Mouse (Mus musculus): ENCODE measurements at regions not wholly inside any gene's neighbourhood (a gene's known extent, or its start where the extent isn't known, plus 50 kb on each side); places are given as distances from the start of the nearest gene placed in this dataset.

- H3K9ac ChIP-seq, result no peak overlapping the region
- no peak overlapping the region for H3K27ac ChIP-seq
- H3K27me3 ChIP-seq (replicated peaks), result no peaks in the 10 kb centered on the region
- H3K36me3 ChIP-seq, result no peaks in the 10 kb centered on the region
- H3K4me1 ChIP-seq, result no peaks in the 10 kb centered on the region
- H3K4me3 ChIP-seq (replicated peaks), result no peak overlapping the region
- 38% methylated on average over 4 of the region's 4 CpGs for WGBS
- no peaks in the 10 kb centered on the region for H3K9me3 ChIP-seq
- no peak overlapping the region for H3K4me2 ChIP-seq
- ATAC-seq (ENCODE audit: insufficient read depth, low FRiP score, low read depth), result no peak
Measured at GRCm38 (mm10) chr4:101336811-101337210, 71.7 kb upstream of the Jak1 start.

DNA sequence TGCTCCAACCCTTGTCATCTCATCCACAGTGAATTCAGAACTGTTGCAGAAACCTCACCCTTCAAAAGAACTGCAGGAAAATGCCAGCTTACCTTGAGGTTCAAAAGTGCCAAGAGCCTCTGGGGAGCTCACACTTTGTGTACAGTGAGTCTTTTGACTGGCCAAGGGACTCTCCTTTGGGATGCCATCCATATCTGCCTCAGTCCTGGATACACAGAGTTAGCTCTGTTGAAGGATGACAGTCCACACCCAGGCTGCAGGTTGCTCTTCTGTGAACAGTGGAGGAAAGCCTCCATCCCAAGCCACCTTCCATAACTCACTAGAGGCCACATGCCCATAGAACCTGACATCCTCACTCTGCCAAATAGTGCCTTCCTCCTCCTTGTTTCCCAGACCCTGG is 71.3 kb upstream of the Jak1 start:
- Histone ChIP-seq H3K4me3 (replicated peaks) (no peak overlapping the region), H3K27me3 (replicated peaks) (no peaks in the 10 kb centered on the region), H3K9me3 (no peaks in the 10 kb centered on the region), H3K4me2 (no peak overlapping the region), H3K4me1 (no peaks in the 10 kb centered on the region), H3K27ac (no peak overlapping the region), H3K36me3 (no peaks in the 10 kb centered on the region), H3K9ac (no peak overlapping the region)
- no peak for ATAC-seq (ENCODE audit: insufficient read depth, low FRiP score, low read depth)

DNA sequence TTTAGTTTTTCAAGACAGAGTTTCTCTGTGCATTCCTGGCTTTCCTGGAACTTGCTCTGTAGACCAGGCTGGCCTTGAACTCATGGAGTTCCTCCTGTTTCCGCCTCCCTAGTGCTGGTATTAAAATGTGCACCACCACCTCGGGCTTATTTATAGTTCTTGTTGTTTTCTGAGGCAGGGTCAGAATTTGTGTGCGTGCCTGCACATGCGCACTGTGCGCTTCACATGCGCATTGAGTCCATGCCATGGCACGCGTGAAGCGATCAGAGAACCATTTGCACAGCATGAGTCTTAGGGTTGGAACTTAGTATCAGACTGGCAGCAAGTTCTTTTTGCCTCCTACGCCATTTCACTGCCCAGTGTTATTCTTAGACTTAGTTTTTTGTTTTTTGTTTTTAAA is 68.8 kb upstream of the Jak1 start:
- WGBS, result 94% methylated on average over 10 of the region's 10 CpGs
- Histone ChIP-seq H3K4me3 (replicated peaks) (no peak overlapping the region), H3K27ac (no peak overlapping the region)

GRCm38 (mm10) chr4:101333036-101333435 is 68.0 kb upstream of the Jak1 start:
- Histone ChIP-seq H3K27ac (no peak overlapping the region), H3K4me3 (replicated peaks) (no peak overlapping the region), H3K4me2 (no peak overlapping the region), H3K9ac (no peak overlapping the region), H3K36me3 (no peaks in the 10 kb centered on the region), H3K27me3 (replicated peaks) (no peaks in the 10 kb centered on the region), H3K4me1 (no peaks in the 10 kb centered on the region), H3K9me3 (no peaks in the 10 kb centered on the region)
- no peak for ATAC-seq (ENCODE audit: insufficient read depth, low FRiP score, low read depth)
- WGBS, result 72% methylated on average over 3 of the region's 3 CpGs

More for the DNA sequence above, 68.8 kb upstream of the Jak1 start:
- ATAC-seq (ENCODE audit: insufficient read depth, low FRiP score, low read depth), result no peak
- Histone ChIP-seq H3K9me3 (no peaks in the 10 kb centered on the region), H3K9ac (no peak overlapping the region), H3K27me3 (replicated peaks) (no peaks in the 10 kb centered on the region), H3K36me3 (no peaks in the 10 kb centered on the region), H3K4me1 (no peaks in the 10 kb centered on the region), H3K4me2 (no peak overlapping the region)

- no peaks in the 10 kb centered on the region for H3K4me1 ChIP-seq
- no peak overlapping the region for H3K4me2 ChIP-seq
- H3K9ac ChIP-seq, result no peak overlapping the region
- no peaks in the 10 kb centered on the region for H3K9me3 ChIP-seq
- H3K36me3 ChIP-seq, result no peaks in the 10 kb centered on the region
- 44% methylated on average over 4 of the region's 4 CpGs for WGBS
- H3K27ac ChIP-seq, result no peak overlapping the region
- H3K4me3 ChIP-seq (replicated peaks), result no peak overlapping the region
- H3K27me3 ChIP-seq (replicated peaks), result no peaks in the 10 kb centered on the region
- ATAC-seq (ENCODE audit: insufficient read depth, low FRiP score, low read depth), result no peak
Measured at GRCm38 (mm10) chr4:101331231-101331630, 66.1 kb upstream of the Jak1 start.

- Histone ChIP-seq H3K9me3 (no peaks in the 10 kb centered on the region), H3K4me1 (no peaks in the 10 kb centered on the region), H3K4me3 (replicated peaks) (no peak overlapping the region), H3K27ac (no peak overlapping the region), H3K4me2 (no peak overlapping the region), H3K9ac (no peak overlapping the region), H3K36me3 (no peaks in the 10 kb centered on the region), H3K27me3 (replicated peaks) (no peaks in the 10 kb centered on the region)
- ATAC-seq (ENCODE audit: insufficient read depth, low FRiP score, low read depth), result no peak
- 78% methylated on average over 7 of the region's 7 CpGs for WGBS
Measured at GRCm38 (mm10) chr4:101329060-101329459, 64.0 kb upstream of the Jak1 start.

DNA sequence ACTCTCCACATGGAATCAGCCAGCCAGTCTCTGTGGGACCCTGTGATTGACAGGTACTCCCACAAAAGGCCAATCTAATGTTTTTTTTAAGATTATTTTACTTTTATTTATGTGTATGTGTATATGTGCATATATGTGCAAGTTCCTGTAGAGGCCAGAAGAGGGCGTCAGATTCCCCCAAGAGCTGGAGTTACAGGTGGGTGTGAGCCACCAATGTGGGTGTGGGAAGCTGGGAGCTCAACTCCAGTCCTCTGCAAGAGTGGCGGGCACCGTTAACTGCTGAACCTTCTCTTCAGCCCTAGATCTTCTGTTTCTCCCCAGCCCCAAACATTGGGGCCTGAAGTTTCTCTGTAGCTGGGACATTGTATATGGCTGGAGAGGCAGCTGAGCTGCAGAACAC is 61.0 kb upstream of the Jak1 start:
- Histone ChIP-seq H3K9ac (no peak overlapping the region), H3K9me3 (no peaks in the 10 kb centered on the region), H3K4me3 (replicated peaks) (no peak overlapping the region), H3K4me1 (no peaks in the 10 kb centered on the region), H3K27me3 (replicated peaks) (no peaks in the 10 kb centered on the region), H3K27ac (no peak overlapping the region), H3K4me2 (no peak overlapping the region), H3K36me3 (no peaks in the 10 kb centered on the region)
- WGBS, result 69% methylated on average over 3 of the region's 3 CpGs
- no peak for ATAC-seq (ENCODE audit: insufficient read depth, low FRiP score, low read depth)

GRCm38 (mm10) chr4:101321731-101322130 is 56.6 kb upstream of the Jak1 start:
- Histone ChIP-seq H3K36me3 (no peaks in the 10 kb centered on the region), H3K27ac (no peak overlapping the region), H3K4me2 (no peak overlapping the region), H3K4me1 (no peaks in the 10 kb centered on the region), H3K4me3 (replicated peaks) (no peak overlapping the region), H3K9ac (no peak overlapping the region), H3K27me3 (replicated peaks) (no peaks in the 10 kb centered on the region), H3K9me3 (no peaks in the 10 kb centered on the region)
- 69% methylated on average over 2 of the region's 2 CpGs for WGBS
- ATAC-seq (ENCODE audit: insufficient read depth, low FRiP score, low read depth), result no peak

- ATAC-seq (ENCODE audit: insufficient read depth, low FRiP score, low read depth), result no peak
- no peaks in the 10 kb centered on the region for H3K9me3 ChIP-seq
- no peak overlapping the region for H3K4me2 ChIP-seq
- no peaks in the 10 kb centered on the region for H3K4me1 ChIP-seq
- H3K9ac ChIP-seq, result no peak overlapping the region
- H3K27me3 ChIP-seq (replicated peaks), result no peaks in the 10 kb centered on the region
- WGBS, result 74% methylated on average over 2 of the region's 2 CpGs
- no peak overlapping the region for H3K27ac ChIP-seq
- H3K4me3 ChIP-seq (replicated peaks), result no peak overlapping the region
- no peaks in the 10 kb centered on the region for H3K36me3 ChIP-seq
Measured at GRCm38 (mm10) chr4:101320587-101320986, 55.5 kb upstream of the Jak1 start.

- Histone ChIP-seq H3K27ac (no peak overlapping the region), H3K4me2 (no peak overlapping the region), H3K9ac (no peak overlapping the region), H3K36me3 (no peaks in the 10 kb centered on the region), H3K4me1 (no peaks in the 10 kb centered on the region), H3K9me3 (no peaks in the 10 kb centered on the region), H3K27me3 (replicated peaks) (no peaks in the 10 kb centered on the region), H3K4me3 (replicated peaks) (no peak overlapping the region)
- no peak for ATAC-seq (ENCODE audit: insufficient read depth, low FRiP score, low read depth)
- whole genome bisulfite sequencing, result 80% methylated on average over 4 of the region's 4 CpGs
Measured at GRCm38 (mm10) chr4:101319681-101320220, 54.7 kb upstream of the Jak1 start.

DNA sequence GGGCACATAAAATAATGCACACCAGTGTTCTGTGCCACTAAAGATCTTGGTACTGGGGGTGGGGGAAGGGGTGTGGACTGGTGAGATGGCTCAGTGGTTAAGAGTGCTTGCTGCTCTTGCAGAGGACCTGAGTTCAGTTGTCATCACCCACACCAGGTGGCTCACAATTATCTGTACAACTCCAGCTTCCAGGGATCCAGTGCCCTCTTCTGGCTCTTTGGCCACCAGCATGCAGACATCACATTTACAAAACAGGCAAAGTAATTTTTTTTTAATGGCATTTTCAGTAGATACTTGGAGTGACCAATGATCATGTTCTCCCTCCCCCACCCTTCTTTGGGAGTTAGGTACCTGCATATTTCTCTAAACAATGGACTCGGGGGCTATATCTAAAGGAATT is 53.8 kb upstream of the Jak1 start:
- H3K4me2 ChIP-seq, result no peak overlapping the region
- no peaks in the 10 kb centered on the region for H3K27me3 ChIP-seq (replicated peaks)
- no peak overlapping the region for H3K4me3 ChIP-seq (replicated peaks)
- no peaks in the 10 kb centered on the region for H3K9me3 ChIP-seq
- H3K4me1 ChIP-seq, result no peaks in the 10 kb centered on the region
- H3K36me3 ChIP-seq, result no peaks in the 10 kb centered on the region
- WGBS, result 61% methylated on average over 1 of the region's 1 CpGs
- ATAC-seq (ENCODE audit: insufficient read depth, low FRiP score, low read depth), result no peak
- no peak overlapping the region for H3K9ac ChIP-seq
- H3K27ac ChIP-seq, result no peak overlapping the region

GRCm38 (mm10) chr4:101316061-101316460 is 51.0 kb upstream of the Jak1 start:
- H3K4me3 ChIP-seq (replicated peaks), result no peak overlapping the region
- no peak overlapping the region for H3K9ac ChIP-seq
- 61% methylated on average over 6 of the region's 6 CpGs for WGBS
- H3K4me1 ChIP-seq, result no peaks in the 10 kb centered on the region
- no peak for ATAC-seq (ENCODE audit: insufficient read depth, low FRiP score, low read depth)
- no peaks in the 10 kb centered on the region for H3K9me3 ChIP-seq
- H3K27me3 ChIP-seq (replicated peaks), result no peaks in the 10 kb centered on the region
- no peaks in the 10 kb centered on the region for H3K36me3 ChIP-seq
- no peak overlapping the region for H3K27ac ChIP-seq
- no peak overlapping the region for H3K4me2 ChIP-seq
